In genomic region chr19:55752861-55753260, GRCm38 (mm10) we compare ENCODE assay signal across 28 mouse cellular contexts. TPM values are rescaled to one million over a fixed set of nuclear protein-coding genes. Genes with fewer than 3 reads are reported as not detected.
DNase-seq lines count a peak whose midpoint lies in the region; ATAC-seq and TF ChIP-seq lines count a peak whose summit lies in the region.
"Had no signal": no experiment of that assay in that cellular context is flagged by ENCODE, and none has a peak within 500 bp of the region (broad histone marks: within the 10 kb centered on the region; RNA-seq: fewer than 3 reads in every experiment).

No protein-coding gene starts in this region.

- H3K4me1 ChIP-seq in forebrain, embryonic 13.5 days: peaks cover 72% of the 10 kb centered on the region
- peaks cover 14% of the 10 kb centered on the region; the same call in 1 of the 2 replicates for H3K4me1 ChIP-seq in forebrain, postnatal 0 days (ENCODE audit: insufficient read depth)
- H3K4me1 ChIP-seq in midbrain, embryonic 11.5 days (ENCODE audit: control insufficient read depth, insufficient read depth, low read length): peaks cover 44% of the 10 kb centered on the region
- peaks cover 84% of the 10 kb centered on the region for H3K4me1 ChIP-seq in midbrain, embryonic 10.5 days
- H3K4me1 ChIP-seq in midbrain, embryonic 15.5 days: peaks cover 61% of the 10 kb centered on the region

- no peak for ATAC-seq in forebrain, embryonic 13.5 days
- ATAC-seq in forebrain, postnatal 0 days: no peak
- ATAC-seq in midbrain, embryonic 11.5 days (ENCODE audit: low FRiP score): no peak
- no peak for ATAC-seq in midbrain, embryonic 15.5 days (replicated peaks)
- ATAC-seq: CD4-positive, CD25-positive, alpha-beta regulatory T cell, adult 4 months; intestine, embryonic 15.5 days had no signal

- no peak for TF ChIP-seq CTCF in forebrain, postnatal 0 days (IDR thresholded peaks at IDR 0.05; ENCODE audit: low read depth)

- no peak overlapping the region for H3K9ac ChIP-seq in forebrain, embryonic 13.5 days
- no peak overlapping the region for H3K9ac ChIP-seq in forebrain, postnatal 0 days
- H3K9ac ChIP-seq in midbrain, embryonic 11.5 days (ENCODE audit: low read length): peak overlapping the region; percentile 9; the same call in 1 of the 2 replicates
- no peak overlapping the region for H3K9ac ChIP-seq in midbrain, embryonic 15.5 days
- H3K9ac ChIP-seq: hindbrain, embryonic 15.5 days; intestine, embryonic 15.5 days; liver, embryonic 14.5 days had no signal

- intact Hi-C loops in gastrocnemius, postnatal 14 days (cut with DNase I; ENCODE audit: low total_unique reads): loop anchor here (10.0 kb wide), 1 partner anchor 52 kb away; no protein-coding TSS in a partner anchor

- DNase-seq in forebrain, postnatal 0 days: no peak
- DNase-seq in midbrain, embryonic 11.5 days (ENCODE audit: low spot score, missing footprints): no peak
- DNase-seq in midbrain, embryonic 10.5 days (ENCODE audit: low spot score): no peak
- DNase-seq in lung, postnatal 14 days: no peak
- no peak for DNase-seq in gastrocnemius, postnatal 14 days
- DNase-seq: adrenal gland, postnatal 25 days; cerebellum, adult 2 months; cerebellum, postnatal 14 days; gastrocnemius, postnatal 25 days; heart, adult 11 months; kidney, adult 2 months; kidney, postnatal 36 days; liver; lung, adult 2 months; lung, postnatal 10 days; right cerebral cortex, adult 18-20 months; right cerebral cortex, postnatal 4 days; thymus, adult 2 months; thymus, postnatal 36 days had no signal

- H3K4me3 ChIP-seq in forebrain, embryonic 13.5 days: no peak overlapping the region
- H3K4me3 ChIP-seq in forebrain, postnatal 0 days (ENCODE audit: low read depth, low read length): no peak overlapping the region
- H3K4me3 ChIP-seq in midbrain, embryonic 11.5 days (ENCODE audit: low read depth, low read length): no peak overlapping the region
- H3K4me3 ChIP-seq in midbrain, embryonic 10.5 days: no peak overlapping the region
- H3K4me3 ChIP-seq in midbrain, embryonic 15.5 days: no peak overlapping the region
- H3K4me3 ChIP-seq: heart, embryonic 10.5 days; hindbrain, embryonic 10.5 days; hindbrain, embryonic 15.5 days; intestine, embryonic 15.5 days had no signal

- H3K27ac ChIP-seq in forebrain, embryonic 13.5 days: 0 out of 2 replicates have a peak overlapping the region, but pooled peaks have one; percentile 31
- no peak overlapping the region for H3K27ac ChIP-seq in forebrain, postnatal 0 days (ENCODE audit: low read depth, low read length)
- H3K27ac ChIP-seq in midbrain, embryonic 11.5 days (ENCODE audit: low read depth, low read length): no peak overlapping the region
- H3K27ac ChIP-seq in midbrain, embryonic 10.5 days (replicated peaks): no peak overlapping the region
- H3K27ac ChIP-seq in midbrain, embryonic 15.5 days: peak overlapping the region; percentile 76
- H3K27ac ChIP-seq: heart, embryonic 10.5 days; hindbrain, embryonic 10.5 days; hindbrain, embryonic 15.5 days; intestine, embryonic 15.5 days; liver, embryonic 14.5 days; stomach, postnatal 0 days had no signal

- peaks cover 8% of the 10 kb centered on the region; the same call in 1 of the 2 replicates for H3K27me3 ChIP-seq in forebrain, embryonic 13.5 days
- peaks cover 7% of the 10 kb centered on the region; the same call in 1 of the 2 replicates for H3K27me3 ChIP-seq in forebrain, postnatal 0 days (ENCODE audit: insufficient read depth, low read length)
- no peaks in the 10 kb centered on the region for H3K27me3 ChIP-seq in midbrain, embryonic 11.5 days (ENCODE audit: control insufficient read depth, insufficient read depth, low read length)
- no peaks in the 10 kb centered on the region for H3K27me3 ChIP-seq in midbrain, embryonic 10.5 days (ENCODE audit: low read depth, poor library complexity, severe bottlenecking)
- H3K27me3 ChIP-seq in midbrain, embryonic 15.5 days (replicated peaks): no peaks in the 10 kb centered on the region
- H3K27me3 ChIP-seq: intestine, embryonic 15.5 days had no signal

- H3K9me3 ChIP-seq in forebrain, embryonic 13.5 days (replicated peaks): no peaks in the 10 kb centered on the region
- no peaks in the 10 kb centered on the region for H3K9me3 ChIP-seq in forebrain, postnatal 0 days (ENCODE audit: low read length)
- no peaks in the 10 kb centered on the region for H3K9me3 ChIP-seq in midbrain, embryonic 11.5 days (ENCODE audit: control insufficient read depth, low read length)
- no peaks in the 10 kb centered on the region for H3K9me3 ChIP-seq in midbrain, embryonic 10.5 days (replicated peaks)
- H3K9me3 ChIP-seq in midbrain, embryonic 15.5 days: no peaks in the 10 kb centered on the region
- H3K9me3 ChIP-seq: heart, embryonic 10.5 days; hindbrain, embryonic 10.5 days; hindbrain, embryonic 15.5 days; intestine, embryonic 15.5 days had no signal

- H3K4me2 ChIP-seq in forebrain, embryonic 13.5 days: peak overlapping the region; percentile 10
- H3K4me2 ChIP-seq in forebrain, postnatal 0 days (ENCODE audit: low read depth): no peak overlapping the region
- H3K4me2 ChIP-seq in midbrain, embryonic 11.5 days: no peak overlapping the region
- no peak overlapping the region; the same call in 1 of the 2 replicates for H3K4me2 ChIP-seq in midbrain, embryonic 15.5 days
- H3K4me2 ChIP-seq: hindbrain, embryonic 15.5 days; intestine, embryonic 15.5 days had no signal

- H3K36me3 ChIP-seq in forebrain, embryonic 13.5 days (ENCODE audit: poor library complexity, severe bottlenecking): peaks cover 10% of the 10 kb centered on the region
- H3K36me3 ChIP-seq in forebrain, postnatal 0 days (ENCODE audit: insufficient read depth): no peaks in the 10 kb centered on the region
- no peaks in the 10 kb centered on the region for H3K36me3 ChIP-seq in midbrain, embryonic 11.5 days (ENCODE audit: control insufficient read depth, insufficient read depth, low read length)
- H3K36me3 ChIP-seq in midbrain, embryonic 10.5 days: peaks cover 44% of the 10 kb centered on the region
- no peaks in the 10 kb centered on the region for H3K36me3 ChIP-seq in midbrain, embryonic 15.5 days (replicated peaks)
- H3K36me3 ChIP-seq: hindbrain, embryonic 15.5 days had no signal

- 19% methylated on average over 8 of the region's 8 CpGs for WGBS in forebrain, embryonic 13.5 days
- 15% methylated on average over 8 of the region's 8 CpGs for WGBS in forebrain, postnatal 0 days
- 79% methylated on average over 8 of the region's 8 CpGs for WGBS in midbrain, embryonic 11.5 days
- WGBS in midbrain, embryonic 10.5 days: 82% methylated on average over 8 of the region's 8 CpGs
- WGBS in midbrain, embryonic 15.5 days: 42% methylated on average over 8 of the region's 8 CpGs

RNA-seq across cellular contexts. Expression of gene Tcf7l2, which starts 11.2 kb away (rescaled TPM):
- polyA plus RNA-seq in forebrain, embryonic 13.5 days (2015; fragmentation: Nextera tagmentation; extraction: Ambion mirVana): 130 and 215 TPM in 2 replicates
- 10.8 and 17.7 TPM in 2 replicates for total RNA-seq in forebrain, postnatal 0 days (2014; rRNA removed)
- 113 and 282 TPM in 2 replicates for polyA plus RNA-seq in forebrain, postnatal 0 days (2015; fragmentation: Nextera tagmentation; extraction: Ambion mirVana)
- 379 and 401 TPM in 2 replicates for polyA plus RNA-seq in midbrain, embryonic 11.5 days (2014; fragmentation: Nextera tagmentation; extraction: Ambion mirVana)
- polyA plus RNA-seq in midbrain, embryonic 10.5 days (2016; fragmentation: Nextera tagmentation; extraction: Ambion mirVana): 180 and 255 TPM in 2 replicates
- 729 and 759 TPM in 2 replicates for polyA plus RNA-seq in midbrain, embryonic 15.5 days (2015; fragmentation: Nextera tagmentation; extraction: Ambion mirVana)
- total RNA-seq in gastrocnemius, postnatal 14 days (2021): 10 to 100 TPM; 10.7 to 12.9 TPM

Comparison
In these comparisons a context has a peak if more than half of its experiments do, and no peak if none do; other contexts are left out.
1. H3K27ac ChIP-seq: peak in forebrain, embryonic 13.5 days (single experiment) and midbrain, embryonic 15.5 days (single experiment); none in forebrain, postnatal 0 days (single experiment), midbrain, embryonic 11.5 days (single experiment) and midbrain, embryonic 10.5 days (single experiment).